ENCODE assay signal across 8 mouse cellular contexts in the genomic region with DNA sequence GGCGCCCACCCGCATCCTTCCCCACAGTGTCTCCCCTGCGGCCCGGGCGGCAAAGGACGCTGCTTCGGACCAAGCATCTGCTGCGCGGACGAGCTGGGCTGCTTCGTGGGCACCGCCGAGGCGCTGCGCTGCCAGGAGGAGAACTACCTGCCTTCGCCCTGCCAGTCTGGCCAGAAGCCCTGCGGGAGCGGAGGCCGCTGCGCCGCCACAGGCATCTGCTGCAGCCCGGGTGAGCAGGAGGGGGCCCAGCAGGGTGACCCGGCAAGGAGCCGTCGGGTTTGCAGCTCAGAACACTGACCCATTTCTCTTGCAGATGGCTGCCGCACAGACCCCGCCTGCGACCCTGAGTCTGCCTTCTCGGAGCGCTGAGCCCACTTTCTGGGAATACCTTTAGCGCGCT. TPM values are rescaled to one million over a fixed set of nuclear protein-coding genes. Genes with fewer than 3 reads are reported as not detected.
DNase-seq lines count a peak whose midpoint lies in the region; ATAC-seq lines count a peak whose summit lies in the region.
"Not testable (repeated sequence)": the region's sequence is repeated elsewhere in the genome, so short reads cannot be mapped to it uniquely, and the experiment has no call there.

No protein-coding gene starts in this region.

- peaks cover 57% of the 10 kb centered on the region for H3K27me3 ChIP-seq in forebrain, embryonic 16.5 days (replicated peaks; ENCODE audit: control insufficient read depth, insufficient read depth, low read length)
- H3K27me3 ChIP-seq in hindbrain, embryonic 11.5 days (ENCODE audit: control insufficient read depth, insufficient read depth, low read length): peaks cover 68% of the 10 kb centered on the region
- peaks cover 66% of the 10 kb centered on the region for H3K27me3 ChIP-seq in kidney, embryonic 16.5 days (ENCODE audit: insufficient read depth, low read length)
- H3K27me3 ChIP-seq in liver, embryonic 12.5 days (replicated peaks): peaks cover 91% of the 10 kb centered on the region
- peaks cover 72% of the 10 kb centered on the region for H3K27me3 ChIP-seq in midbrain, embryonic 13.5 days
- H3K27me3 ChIP-seq in stomach, embryonic 14.5 days (ENCODE audit: control insufficient read depth, insufficient read depth, low read length): peaks cover 50% of the 10 kb centered on the region

- not testable (repeated sequence) for H3K9me3 ChIP-seq in forebrain, embryonic 16.5 days (ENCODE audit: control insufficient read depth, low read length); hindbrain, embryonic 11.5 days (ENCODE audit: control insufficient read depth, low read length); kidney, embryonic 16.5 days (ENCODE audit: low read length); liver, embryonic 12.5 days (replicated peaks); midbrain, embryonic 13.5 days; stomach, embryonic 14.5 days (ENCODE audit: control insufficient read depth, low read depth, low read length)

- H3K4me3 ChIP-seq in forebrain, embryonic 16.5 days (replicated peaks; ENCODE audit: low read length): peak overlapping the region; percentile 2; the same call in 1 of the 2 replicates
- peak overlapping the region; percentile 21; the same call in 1 of the 2 replicates for H3K4me3 ChIP-seq in hindbrain, embryonic 11.5 days (ENCODE audit: low read depth, low read length)
- H3K4me3 ChIP-seq in kidney, embryonic 16.5 days (ENCODE audit: low read length): peak overlapping the region; percentile 37
- H3K4me3 ChIP-seq in liver, embryonic 12.5 days: peak overlapping the region; percentile 24
- H3K4me3 ChIP-seq in midbrain, embryonic 13.5 days (replicated peaks): peak overlapping the region; percentile 32
- peak overlapping the region; percentile 18 for H3K4me3 ChIP-seq in stomach, embryonic 14.5 days (ENCODE audit: low read depth, low read length)

- 3% methylated on average over 28 of the region's 32 CpGs for WGBS in forebrain, embryonic 16.5 days
- WGBS in hindbrain, embryonic 11.5 days: 2% methylated on average over 20 of the region's 32 CpGs
- under 1% methylated on average over 30 of the region's 32 CpGs for WGBS in kidney, embryonic 16.5 days
- 8% methylated on average over 32 of the region's 32 CpGs for WGBS in liver, embryonic 12.5 days (ENCODE audit: insufficient replicate concordance)
- 1% methylated on average over 31 of the region's 32 CpGs for WGBS in midbrain, embryonic 13.5 days
- WGBS in stomach, embryonic 14.5 days: 5% methylated on average over 32 of the region's 32 CpGs

- not testable (repeated sequence) for H3K36me3 ChIP-seq in forebrain, embryonic 16.5 days (ENCODE audit: control insufficient read depth, insufficient read depth); hindbrain, embryonic 11.5 days (ENCODE audit: control insufficient read depth, insufficient read depth, low read length); kidney, embryonic 16.5 days (ENCODE audit: insufficient read depth, low read length); liver, embryonic 12.5 days; midbrain, embryonic 13.5 days; stomach, embryonic 14.5 days (ENCODE audit: control insufficient read depth, insufficient read depth, low read length)

- peaks cover 17% of the 10 kb centered on the region for H3K4me1 ChIP-seq in forebrain, embryonic 16.5 days (replicated peaks; ENCODE audit: control insufficient read depth, insufficient read depth, low read length)
- peaks cover 19% of the 10 kb centered on the region for H3K4me1 ChIP-seq in hindbrain, embryonic 11.5 days (replicated peaks; ENCODE audit: control insufficient read depth, insufficient read depth, low read length)
- peaks cover 19% of the 10 kb centered on the region for H3K4me1 ChIP-seq in kidney, embryonic 16.5 days (ENCODE audit: insufficient read depth, low read length)
- H3K4me1 ChIP-seq in liver, embryonic 12.5 days: peaks cover 25% of the 10 kb centered on the region
- peaks cover 33% of the 10 kb centered on the region for H3K4me1 ChIP-seq in midbrain, embryonic 13.5 days (replicated peaks)
- peaks cover 18% of the 10 kb centered on the region; the same call in 1 of the 2 replicates for H3K4me1 ChIP-seq in stomach, embryonic 14.5 days (ENCODE audit: control insufficient read depth, insufficient read depth, low read length)

- H3K27ac ChIP-seq in forebrain, embryonic 16.5 days (ENCODE audit: low read length); hindbrain, embryonic 11.5 days (ENCODE audit: low read depth, low read length); kidney, embryonic 16.5 days (ENCODE audit: low read length); liver, embryonic 12.5 days; midbrain, embryonic 13.5 days; stomach, embryonic 14.5 days (ENCODE audit: low read length): not testable (repeated sequence)

- H3K4me2 ChIP-seq in forebrain, embryonic 16.5 days (ENCODE audit: low read length): peak overlapping the region; percentile 40
- H3K4me2 ChIP-seq in hindbrain, embryonic 11.5 days (replicated peaks; ENCODE audit: low read depth, low read length): peak overlapping the region; percentile 23
- H3K4me2 ChIP-seq in kidney, embryonic 16.5 days (replicated peaks; ENCODE audit: low read depth, low read length): peak overlapping the region; percentile 55
- H3K4me2 ChIP-seq in liver, embryonic 12.5 days: peak overlapping the region; percentile 40
- peak overlapping the region; percentile 51 for H3K4me2 ChIP-seq in midbrain, embryonic 13.5 days (replicated peaks)
- H3K4me2 ChIP-seq in stomach, embryonic 14.5 days (replicated peaks; ENCODE audit: low read depth, low read length): peak overlapping the region; percentile 39

- not testable (repeated sequence) for ATAC-seq in forebrain, embryonic 16.5 days; hindbrain, embryonic 11.5 days (ENCODE audit: low FRiP score); kidney, embryonic 16.5 days (ENCODE audit: low FRiP score, low TSS enrichment); liver, embryonic 12.5 days; midbrain, embryonic 13.5 days; stomach, embryonic 14.5 days (ENCODE audit: insufficient number of reproducible peaks, insufficient read depth, low FRiP score, low read depth)

- H3K9ac ChIP-seq in forebrain, embryonic 16.5 days (replicated peaks; ENCODE audit: low read depth, low read length): peak overlapping the region; percentile 31; the same call in 1 of the 2 replicates
- H3K9ac ChIP-seq in hindbrain, embryonic 11.5 days (ENCODE audit: low read depth, low read length); liver, embryonic 12.5 days: not testable (repeated sequence)
- H3K9ac ChIP-seq in kidney, embryonic 16.5 days (replicated peaks; ENCODE audit: low read length): peak overlapping the region; percentile 53
- H3K9ac ChIP-seq in midbrain, embryonic 13.5 days (replicated peaks): peak overlapping the region; percentile 45
- H3K9ac ChIP-seq in stomach, embryonic 14.5 days (replicated peaks; ENCODE audit: low read depth, low read length): 0 out of 2 replicates have a peak overlapping the region, but pooled peaks have one; percentile 10

- DNase-seq in ZHBTc4 (ENCODE audit: low read depth, low spot score): peak; percentile 36
- DNase-seq in cerebellum, postnatal 25 days: peak; percentile 60 to 67
- peak; percentile 28 for DNase-seq in hindbrain, embryonic 11.5 days (ENCODE audit: low spot score)

RNA-seq across cellular contexts. Expression of a gene that starts 0.6 kb away (rescaled TPM):
- polyA plus RNA-seq in forebrain, embryonic 16.5 days (2015; fragmentation: Nextera tagmentation; extraction: Ambion mirVana): 2.4 TPM in 1 of 2 replicates, not detected in the other
- polyA plus RNA-seq in hindbrain, embryonic 11.5 days (2014; fragmentation: Nextera tagmentation; extraction: Ambion mirVana): not detected in 2 replicates
- polyA plus RNA-seq in kidney, embryonic 16.5 days (2015; fragmentation: Nextera tagmentation; extraction: Ambion mirVana): 0.32 TPM in 1 of 2 replicates, not detected in the other
- polyA plus RNA-seq in liver, embryonic 12.5 days (2016; fragmentation: Nextera tagmentation; extraction: Ambion mirVana): not detected in 2 replicates
- polyA plus RNA-seq in midbrain, embryonic 13.5 days (2015; fragmentation: Nextera tagmentation; extraction: Ambion mirVana): not detected in 2 replicates
- not detected in 2 replicates for polyA plus RNA-seq in stomach, embryonic 14.5 days (2014; fragmentation: Nextera tagmentation; extraction: Ambion mirVana)

RNA-seq across cellular contexts. Expression of a gene that starts 5.8 kb away (rescaled TPM):
- 4.7 and 23.5 TPM in 2 replicates for polyA plus RNA-seq in forebrain, embryonic 16.5 days (2015; fragmentation: Nextera tagmentation; extraction: Ambion mirVana)
- polyA plus RNA-seq in hindbrain, embryonic 11.5 days (2014; fragmentation: Nextera tagmentation; extraction: Ambion mirVana): not detected in 2 replicates
- not detected in 2 replicates for polyA plus RNA-seq in kidney, embryonic 16.5 days (2015; fragmentation: Nextera tagmentation; extraction: Ambion mirVana)
- not detected in 2 replicates for polyA plus RNA-seq in liver, embryonic 12.5 days (2016; fragmentation: Nextera tagmentation; extraction: Ambion mirVana)
- polyA plus RNA-seq in midbrain, embryonic 13.5 days (2015; fragmentation: Nextera tagmentation; extraction: Ambion mirVana): 0.88 TPM in 1 of 2 replicates, not detected in the other
- polyA plus RNA-seq in stomach, embryonic 14.5 days (2014; fragmentation: Nextera tagmentation; extraction: Ambion mirVana): not detected in 2 replicates

RNA-seq across cellular contexts. Expression of a gene that starts 13.0 kb away (rescaled TPM):
- polyA plus RNA-seq in forebrain, embryonic 16.5 days (2015; fragmentation: Nextera tagmentation; extraction: Ambion mirVana): 76.3 and 86.2 TPM in 2 replicates
- 77.4 and 86.5 TPM in 2 replicates for polyA plus RNA-seq in hindbrain, embryonic 11.5 days (2014; fragmentation: Nextera tagmentation; extraction: Ambion mirVana)
- polyA plus RNA-seq in kidney, embryonic 16.5 days (2015; fragmentation: Nextera tagmentation; extraction: Ambion mirVana): 98.5 and 104 TPM in 2 replicates
- 77.5 and 79.8 TPM in 2 replicates for polyA plus RNA-seq in liver, embryonic 12.5 days (2016; fragmentation: Nextera tagmentation; extraction: Ambion mirVana)
- 81.9 and 94.9 TPM in 2 replicates for polyA plus RNA-seq in midbrain, embryonic 13.5 days (2015; fragmentation: Nextera tagmentation; extraction: Ambion mirVana)
- 85.6 and 86.2 TPM in 2 replicates for polyA plus RNA-seq in stomach, embryonic 14.5 days (2014; fragmentation: Nextera tagmentation; extraction: Ambion mirVana)

RNA-seq across cellular contexts. Expression of a gene that starts 53.3 kb away (rescaled TPM):
- polyA plus RNA-seq in forebrain, embryonic 16.5 days (2015; fragmentation: Nextera tagmentation; extraction: Ambion mirVana): 12.5 and 17.2 TPM in 2 replicates
- 20.2 and 22.0 TPM in 2 replicates for polyA plus RNA-seq in hindbrain, embryonic 11.5 days (2014; fragmentation: Nextera tagmentation; extraction: Ambion mirVana)
- polyA plus RNA-seq in kidney, embryonic 16.5 days (2015; fragmentation: Nextera tagmentation; extraction: Ambion mirVana): 16.4 and 19.8 TPM in 2 replicates
- polyA plus RNA-seq in liver, embryonic 12.5 days (2016; fragmentation: Nextera tagmentation; extraction: Ambion mirVana): 16.1 and 16.9 TPM in 2 replicates
- 13.8 and 13.9 TPM in 2 replicates for polyA plus RNA-seq in midbrain, embryonic 13.5 days (2015; fragmentation: Nextera tagmentation; extraction: Ambion mirVana)
- 17.1 and 17.9 TPM in 2 replicates for polyA plus RNA-seq in stomach, embryonic 14.5 days (2014; fragmentation: Nextera tagmentation; extraction: Ambion mirVana)

RNA-seq across cellular contexts. Expression of a gene that starts 53.3 kb away (rescaled TPM):
- 13.7 and 14.7 TPM in 2 replicates for polyA plus RNA-seq in forebrain, embryonic 16.5 days (2015; fragmentation: Nextera tagmentation; extraction: Ambion mirVana)
- 16.3 and 17.3 TPM in 2 replicates for polyA plus RNA-seq in hindbrain, embryonic 11.5 days (2014; fragmentation: Nextera tagmentation; extraction: Ambion mirVana)
- polyA plus RNA-seq in kidney, embryonic 16.5 days (2015; fragmentation: Nextera tagmentation; extraction: Ambion mirVana): 14.3 and 16.0 TPM in 2 replicates
- polyA plus RNA-seq in liver, embryonic 12.5 days (2016; fragmentation: Nextera tagmentation; extraction: Ambion mirVana): 7.8 and 8.4 TPM in 2 replicates
- polyA plus RNA-seq in midbrain, embryonic 13.5 days (2015; fragmentation: Nextera tagmentation; extraction: Ambion mirVana): 12.8 and 13.4 TPM in 2 replicates
- polyA plus RNA-seq in stomach, embryonic 14.5 days (2014; fragmentation: Nextera tagmentation; extraction: Ambion mirVana): 14.0 and 14.6 TPM in 2 replicates
